Mouse (Mus musculus): Measurements from ENCODE around the gene Tshb. TPM values are rescaled to one million over a fixed set of nuclear protein-coding genes. Genes with fewer than 3 reads are reported as not detected.

Tshb gene
- polyA plus RNA-seq, 1 experiment from 2014 or later = 0.23 TPM

- 63% methylated on average over 1 of the region's 1 CpGs for WGBS
- no peak for ATAC-seq
- H3K27ac ChIP-seq (ENCODE audit: low read depth, low read length) = no peak overlapping the region
- H3K36me3 ChIP-seq (ENCODE audit: control insufficient read depth, insufficient read depth, low read length) = peaks cover 14% of the 10 kb centered on the region; the same call in 1 of the 2 replicates
- H3K4me2 ChIP-seq (ENCODE audit: low read length) = no peak overlapping the region
- no peak overlapping the region for H3K4me3 ChIP-seq (ENCODE audit: low read depth, low read length)
- H3K27me3 ChIP-seq (replicated peaks; ENCODE audit: control insufficient read depth, insufficient read depth, low read length) = no peaks in the 10 kb centered on the region
- DNase-seq (ENCODE audit: low spot score) = no peak
- H3K9ac ChIP-seq (ENCODE audit: low read length) = no peak overlapping the region
- H3K4me1 ChIP-seq (ENCODE audit: control insufficient read depth, insufficient read depth, low read length) = no peaks in the 10 kb centered on the region
- no peaks in the 10 kb centered on the region for H3K9me3 ChIP-seq (replicated peaks; ENCODE audit: control insufficient read depth, low read length)
Observed at GRCm38 (mm10) chr3:102755801-102756200, 26.7 kb downstream of the Tshb start.

- Histone ChIP-seq H3K9me3 (replicated peaks; ENCODE audit: control insufficient read depth, low read length) (no peaks in the 10 kb centered on the region), H3K27ac (ENCODE audit: low read depth, low read length) (no peak overlapping the region), H3K27me3 (replicated peaks; ENCODE audit: control insufficient read depth, insufficient read depth, low read length) (no peaks in the 10 kb centered on the region), H3K4me3 (ENCODE audit: low read depth, low read length) (no peak overlapping the region), H3K9ac (ENCODE audit: low read length) (no peak overlapping the region), H3K4me1 (ENCODE audit: control insufficient read depth, insufficient read depth, low read length) (no peaks in the 10 kb centered on the region), H3K4me2 (ENCODE audit: low read length) (no peak overlapping the region), H3K36me3 (ENCODE audit: control insufficient read depth, insufficient read depth, low read length) (no peaks in the 10 kb centered on the region; the same call in 1 of the 2 replicates)
- DNase-seq (ENCODE audit: low spot score) = no peak
- 82% methylated on average over 5 of the region's 5 CpGs for WGBS
- ATAC-seq = no peak
Observed at GRCm38 (mm10) chr3:102752457-102752856, 30.1 kb downstream of the Tshb start.

- no peaks in the 10 kb centered on the region for H3K9me3 ChIP-seq (replicated peaks; ENCODE audit: control insufficient read depth, low read length)
- no peak overlapping the region for H3K9ac ChIP-seq (ENCODE audit: low read length)
- no peaks in the 10 kb centered on the region for H3K27me3 ChIP-seq (replicated peaks; ENCODE audit: control insufficient read depth, insufficient read depth, low read length)
- no peaks in the 10 kb centered on the region for H3K4me1 ChIP-seq (ENCODE audit: control insufficient read depth, insufficient read depth, low read length)
- no peaks in the 10 kb centered on the region; the same call in 1 of the 2 replicates for H3K36me3 ChIP-seq (ENCODE audit: control insufficient read depth, insufficient read depth, low read length)
- DNase-seq (ENCODE audit: low spot score) (no peak), ATAC-seq (no peak)
- H3K4me3 ChIP-seq (ENCODE audit: low read depth, low read length) = no peak overlapping the region
- WGBS = 100% methylated on average over 4 of the region's 4 CpGs
- H3K27ac ChIP-seq (ENCODE audit: low read depth, low read length) = no peak overlapping the region
- no peak overlapping the region for H3K4me2 ChIP-seq (ENCODE audit: low read length)
Observed at GRCm38 (mm10) chr3:102752053-102752452, 30.5 kb downstream of the Tshb start.

GRCm38 (mm10) chr3:102751536-102751935, 31.0 kb downstream of the Tshb start:
- H3K36me3 ChIP-seq (ENCODE audit: control insufficient read depth, insufficient read depth, low read length) = no peaks in the 10 kb centered on the region; the same call in 1 of the 2 replicates
- no peak for DNase-seq (ENCODE audit: low spot score)
- no peak overlapping the region for H3K4me3 ChIP-seq (ENCODE audit: low read depth, low read length)
- no peak overlapping the region for H3K9ac ChIP-seq (ENCODE audit: low read length)
- no peaks in the 10 kb centered on the region for H3K27me3 ChIP-seq (replicated peaks; ENCODE audit: control insufficient read depth, insufficient read depth, low read length)
- ATAC-seq = no peak
- H3K4me1 ChIP-seq (ENCODE audit: control insufficient read depth, insufficient read depth, low read length) = no peaks in the 10 kb centered on the region
- WGBS = 93% methylated on average over 3 of the region's 3 CpGs
- no peaks in the 10 kb centered on the region for H3K9me3 ChIP-seq (replicated peaks; ENCODE audit: control insufficient read depth, low read length)
- H3K27ac ChIP-seq (ENCODE audit: low read depth, low read length) = no peak overlapping the region
- no peak overlapping the region for H3K4me2 ChIP-seq (ENCODE audit: low read length)

GRCm38 (mm10) chr3:102751136-102751535, 31.4 kb downstream of the Tshb start:
- no peak overlapping the region for H3K4me3 ChIP-seq (ENCODE audit: low read depth, low read length)
- no peak overlapping the region for H3K4me2 ChIP-seq (ENCODE audit: low read length)
- H3K9ac ChIP-seq (ENCODE audit: low read length) = no peak overlapping the region
- DNase-seq (ENCODE audit: low spot score) (no peak), ATAC-seq (no peak)
- H3K9me3 ChIP-seq (replicated peaks; ENCODE audit: control insufficient read depth, low read length) = no peaks in the 10 kb centered on the region
- H3K36me3 ChIP-seq (ENCODE audit: control insufficient read depth, insufficient read depth, low read length) = no peaks in the 10 kb centered on the region; the same call in 1 of the 2 replicates
- H3K27ac ChIP-seq (ENCODE audit: low read depth, low read length) = no peak overlapping the region
- no peaks in the 10 kb centered on the region for H3K4me1 ChIP-seq (ENCODE audit: control insufficient read depth, insufficient read depth, low read length)
- H3K27me3 ChIP-seq (replicated peaks; ENCODE audit: control insufficient read depth, insufficient read depth, low read length) = no peaks in the 10 kb centered on the region
- 90% methylated on average over 5 of the region's 5 CpGs for WGBS

- 87% methylated on average over 5 of the region's 5 CpGs for WGBS
- Histone ChIP-seq H3K4me3 (ENCODE audit: low read depth, low read length) (no peak overlapping the region), H3K27me3 (replicated peaks; ENCODE audit: control insufficient read depth, insufficient read depth, low read length) (no peaks in the 10 kb centered on the region), H3K9ac (ENCODE audit: low read length) (no peak overlapping the region), H3K4me1 (ENCODE audit: control insufficient read depth, insufficient read depth, low read length) (0 out of 2 replicates have a peak, but pooled peaks cover 3% of the 10 kb centered on the region), H3K36me3 (ENCODE audit: control insufficient read depth, insufficient read depth, low read length) (no peaks in the 10 kb centered on the region; the same call in 1 of the 2 replicates), H3K27ac (ENCODE audit: low read depth, low read length) (no peak overlapping the region), H3K4me2 (ENCODE audit: low read length) (no peak overlapping the region), H3K9me3 (replicated peaks; ENCODE audit: control insufficient read depth, low read length) (no peaks in the 10 kb centered on the region)
- no peak for ATAC-seq
- no peak for DNase-seq (ENCODE audit: low spot score)
Observed at GRCm38 (mm10) chr3:102748686-102749085, 33.8 kb downstream of the Tshb start.

GRCm38 (mm10) chr3:102748038-102748437, 34.5 kb downstream of the Tshb start:
- no peak for ATAC-seq
- Histone ChIP-seq H3K4me3 (ENCODE audit: low read depth, low read length) (no peak overlapping the region), H3K4me1 (ENCODE audit: control insufficient read depth, insufficient read depth, low read length) (0 out of 2 replicates have a peak, but pooled peaks cover 5% of the 10 kb centered on the region), H3K27ac (ENCODE audit: low read depth, low read length) (no peak overlapping the region), H3K9ac (ENCODE audit: low read length) (no peak overlapping the region), H3K27me3 (replicated peaks; ENCODE audit: control insufficient read depth, insufficient read depth, low read length) (no peaks in the 10 kb centered on the region), H3K36me3 (ENCODE audit: control insufficient read depth, insufficient read depth, low read length) (no peaks in the 10 kb centered on the region; the same call in 1 of the 2 replicates), H3K9me3 (replicated peaks; ENCODE audit: control insufficient read depth, low read length) (no peaks in the 10 kb centered on the region), H3K4me2 (ENCODE audit: low read length) (no peak overlapping the region)
- 84% methylated on average over 3 of the region's 3 CpGs for WGBS
- no peak for DNase-seq (ENCODE audit: low spot score)

- no peaks in the 10 kb centered on the region; the same call in 1 of the 2 replicates for H3K36me3 ChIP-seq (ENCODE audit: control insufficient read depth, insufficient read depth, low read length)
- no peak overlapping the region for H3K27ac ChIP-seq (ENCODE audit: low read depth, low read length)
- DNase-seq (ENCODE audit: low spot score) (no peak), ATAC-seq (no peak)
- 77% methylated on average over 4 of the region's 4 CpGs for WGBS
- H3K9ac ChIP-seq (ENCODE audit: low read length) = no peak overlapping the region
- H3K4me3 ChIP-seq (ENCODE audit: low read depth, low read length) = no peak overlapping the region
- H3K4me1 ChIP-seq (ENCODE audit: control insufficient read depth, insufficient read depth, low read length) = peaks cover 9% of the 10 kb centered on the region; the same call in 1 of the 2 replicates
- H3K4me2 ChIP-seq (ENCODE audit: low read length) = no peak overlapping the region
- H3K9me3 ChIP-seq (replicated peaks; ENCODE audit: control insufficient read depth, low read length) = no peaks in the 10 kb centered on the region
- no peaks in the 10 kb centered on the region for H3K27me3 ChIP-seq (replicated peaks; ENCODE audit: control insufficient read depth, insufficient read depth, low read length)
Observed at GRCm38 (mm10) chr3:102746174-102746573, 36.3 kb downstream of the Tshb start.

- Histone ChIP-seq H3K4me3 (ENCODE audit: low read depth, low read length) (no peak overlapping the region), H3K4me2 (ENCODE audit: low read length) (no peak overlapping the region), H3K27ac (ENCODE audit: low read depth, low read length) (no peak overlapping the region), H3K9me3 (replicated peaks; ENCODE audit: control insufficient read depth, low read length) (no peaks in the 10 kb centered on the region), H3K9ac (ENCODE audit: low read length) (no peak overlapping the region), H3K4me1 (ENCODE audit: control insufficient read depth, insufficient read depth, low read length) (peaks cover 9% of the 10 kb centered on the region; the same call in 1 of the 2 replicates), H3K27me3 (replicated peaks; ENCODE audit: control insufficient read depth, insufficient read depth, low read length) (no peaks in the 10 kb centered on the region), H3K36me3 (ENCODE audit: control insufficient read depth, insufficient read depth, low read length) (no peaks in the 10 kb centered on the region)
- ATAC-seq = no peak
- WGBS = 66% methylated on average over 5 of the region's 5 CpGs
- DNase-seq (ENCODE audit: low spot score) = no peak
Observed at GRCm38 (mm10) chr3:102744657-102745056, 37.9 kb downstream of the Tshb start.

Data from forebrain, embryonic 14.5 days (tissue).